Mouse (Mus musculus): ENCODE data around the gene Slc44a4. TPM values are rescaled to one million over a fixed set of nuclear protein-coding genes. Genes with fewer than 3 reads are reported as not detected.

Slc44a4 gene
- polyA plus RNA-seq, 1 experiment = 14.6 TPM

DNA sequence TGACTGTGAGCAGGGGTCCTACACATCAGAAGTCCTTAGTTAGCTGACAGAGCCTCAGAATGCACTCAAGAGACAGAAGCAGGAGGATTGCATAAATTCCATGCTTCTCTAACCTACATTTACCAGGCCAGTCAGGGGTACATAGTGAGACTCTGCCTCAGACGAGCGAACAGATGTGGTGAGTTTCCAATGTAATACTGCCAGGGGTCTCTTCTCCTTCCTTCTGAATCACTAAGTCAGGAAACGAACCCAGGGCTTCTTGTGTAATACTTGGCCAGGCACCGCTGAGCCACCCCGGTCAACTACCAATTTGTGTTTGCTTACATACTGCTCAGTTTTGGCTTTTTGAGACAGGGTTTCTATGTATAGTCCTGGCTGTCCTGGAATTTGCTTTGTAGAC is 26.3 kb upstream of the Slc44a4 start:
- no peak overlapping the region for H3K4me3 ChIP-seq

DNA sequence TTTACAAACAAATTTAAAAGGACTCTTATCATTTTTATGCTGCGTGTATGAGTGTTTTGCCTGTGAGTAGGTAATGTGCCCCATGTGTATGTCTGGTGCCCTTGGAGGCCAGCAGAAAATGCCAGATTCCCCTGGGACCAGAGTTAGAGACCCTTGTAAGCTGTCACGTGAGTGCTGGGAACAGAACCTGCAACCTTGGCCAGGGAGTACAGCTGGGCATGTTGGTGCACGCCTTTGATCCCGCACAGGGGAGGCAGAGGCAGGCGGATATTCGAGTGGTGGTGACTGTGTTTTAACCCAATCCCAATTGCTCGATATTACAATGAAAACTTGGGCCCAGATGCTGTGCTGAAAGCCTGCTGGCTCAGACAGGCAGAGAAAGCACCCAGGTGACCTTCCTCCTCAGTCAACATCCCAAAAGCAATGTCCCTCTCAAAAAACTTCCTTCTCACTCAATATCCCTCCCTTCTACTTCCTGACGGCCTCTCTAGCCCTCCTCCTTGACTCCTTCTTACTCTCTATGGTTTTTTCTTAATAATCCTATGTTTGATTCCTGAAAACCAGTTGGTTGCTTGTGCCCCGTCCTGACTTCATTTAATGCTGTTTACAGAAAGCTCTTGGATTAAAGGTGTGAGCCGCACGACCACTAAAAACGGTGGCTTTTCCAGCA is 24.1 kb upstream of the Slc44a4 start:
- no peaks in the 10 kb centered on the region for H3K36me3 ChIP-seq (ENCODE audit: control insufficient read depth, insufficient read depth)
- TF ChIP-seq TCF12 (IDR thresholded peaks at IDR 0.05; ENCODE audit: insufficient read depth, poor library complexity, severe bottlenecking) = no peak
- no peak for TF ChIP-seq MYOD1 (IDR thresholded peaks at IDR 0.05; ENCODE audit: control insufficient read depth in 1 of 3, insufficient read length in 2 of 3, low read depth in 2 of 3)
- TF ChIP-seq SRF (IDR thresholded peaks at IDR 0.05; ENCODE audit: control insufficient read depth, insufficient read length, low read depth) = no peak
- TF ChIP-seq POLR2AphosphoS2 (IDR thresholded peaks at IDR 0.05; ENCODE audit: insufficient read length, low read depth) = no peak
- no peak for TF ChIP-seq POLR2A (IDR thresholded peaks at IDR 0.05; ENCODE audit: insufficient read length, low read depth)
- no peak for TF ChIP-seq USF1 (IDR thresholded peaks at IDR 0.05; ENCODE audit: low read depth)
- TF ChIP-seq MYOG (IDR thresholded peaks at IDR 0.05; ENCODE audit: control insufficient read depth in 1 of 3, insufficient read depth in 1 of 3, insufficient read length in 2 of 3, low read depth in 2 of 3) = no peak
- TF ChIP-seq CEBPB (IDR thresholded peaks at IDR 0.05; ENCODE audit: insufficient read depth, poor library complexity, severe bottlenecking) = no peak
- no peak for TF ChIP-seq TCF3 (IDR thresholded peaks at IDR 0.05; ENCODE audit: insufficient read length, low read depth)
- TF ChIP-seq REST (IDR thresholded peaks at IDR 0.05; ENCODE audit: insufficient read depth, insufficient read length) = no peak
- no peak for TF ChIP-seq MAX (IDR thresholded peaks at IDR 0.05; ENCODE audit: low read depth)

More for the DNA sequence above, 26.3 kb upstream of the Slc44a4 start:
- no peak overlapping the region for H3ac ChIP-seq (ENCODE audit: control insufficient read depth, insufficient read length)
- H3K79me2 ChIP-seq (ENCODE audit: control insufficient read depth, insufficient read depth) = no peaks in the 10 kb centered on the region
- TF ChIP-seq E2F4 (IDR thresholded peaks at IDR 0.05; ENCODE audit: insufficient read depth) (no peak), POLR2AphosphoS2 (IDR thresholded peaks at IDR 0.05; ENCODE audit: insufficient read length, low read depth) (no peak), TCF12 (IDR thresholded peaks at IDR 0.05; ENCODE audit: insufficient read depth, poor library complexity, severe bottlenecking) (no peak), SRF (IDR thresholded peaks at IDR 0.05; ENCODE audit: control insufficient read depth, insufficient read length, low read depth) (no peak), USF1 (IDR thresholded peaks at IDR 0.05; ENCODE audit: low read depth) (no peak), MYOD1 (IDR thresholded peaks at IDR 0.05; ENCODE audit: control insufficient read depth in 1 of 3, insufficient read length in 2 of 3, low read depth in 2 of 3) (no peak), MYOG (IDR thresholded peaks at IDR 0.05; ENCODE audit: control insufficient read depth in 1 of 3, insufficient read depth in 1 of 3, insufficient read length in 2 of 3, low read depth in 2 of 3) (no peak)
- H3K4me2 ChIP-seq (ENCODE audit: low read depth) = no peak overlapping the region
- no peaks in the 10 kb centered on the region for H3K27me3 ChIP-seq (ENCODE audit: control insufficient read depth, insufficient read depth, insufficient read length)
- no peaks in the 10 kb centered on the region for H3K36me3 ChIP-seq (ENCODE audit: control insufficient read depth, insufficient read depth)

DNA sequence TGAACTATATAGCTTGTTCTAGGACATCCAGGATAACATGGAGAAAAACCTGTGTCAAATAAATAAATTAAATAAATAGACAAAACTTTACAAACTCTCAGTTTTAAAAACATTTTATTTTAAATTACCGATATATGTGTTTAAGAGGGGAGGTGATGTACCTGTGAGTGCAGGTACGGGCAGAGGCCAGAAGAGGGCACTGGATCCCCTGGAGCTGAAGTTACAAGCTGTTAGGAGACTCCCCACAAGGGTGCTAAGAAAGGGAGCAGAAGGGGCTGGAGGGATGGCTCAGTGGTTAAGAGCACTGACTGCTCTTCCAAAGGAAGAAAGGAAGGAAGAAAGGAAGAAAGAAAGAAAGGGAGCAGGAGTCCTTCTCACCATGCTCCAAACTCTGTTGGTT is 22.9 kb upstream of the Slc44a4 start:
- H3K27me3 ChIP-seq (ENCODE audit: control insufficient read depth, insufficient read depth, insufficient read length) = no peaks in the 10 kb centered on the region
- no peak overlapping the region for H3K4me2 ChIP-seq (ENCODE audit: low read depth)
- H3K79me2 ChIP-seq (ENCODE audit: control insufficient read depth, insufficient read depth) = no peaks in the 10 kb centered on the region
- H3ac ChIP-seq (ENCODE audit: control insufficient read depth, insufficient read length) = no peak overlapping the region
- no peak for TF ChIP-seq MYOG (IDR thresholded peaks at IDR 0.05; ENCODE audit: control insufficient read depth in 1 of 3, insufficient read depth in 1 of 3, insufficient read length in 2 of 3, low read depth in 2 of 3)
- no peak for TF ChIP-seq TCF3 (IDR thresholded peaks at IDR 0.05; ENCODE audit: insufficient read length, low read depth)
- no peak for TF ChIP-seq CEBPB (IDR thresholded peaks at IDR 0.05; ENCODE audit: insufficient read depth, poor library complexity, severe bottlenecking)
- no peak for TF ChIP-seq POLR2A (IDR thresholded peaks at IDR 0.05; ENCODE audit: insufficient read length, low read depth)
- no peak for TF ChIP-seq TCF12 (IDR thresholded peaks at IDR 0.05; ENCODE audit: insufficient read depth, poor library complexity, severe bottlenecking)
- TF ChIP-seq USF1 (IDR thresholded peaks at IDR 0.05; ENCODE audit: low read depth) = no peak
- TF ChIP-seq SRF (IDR thresholded peaks at IDR 0.05; ENCODE audit: control insufficient read depth, insufficient read length, low read depth) = no peak
- no peak for TF ChIP-seq POLR2AphosphoS2 (IDR thresholded peaks at IDR 0.05; ENCODE audit: insufficient read length, low read depth)
- TF ChIP-seq MAX (IDR thresholded peaks at IDR 0.05; ENCODE audit: low read depth) = no peak
- no peak for TF ChIP-seq REST (IDR thresholded peaks at IDR 0.05; ENCODE audit: insufficient read depth, insufficient read length)
- no peak for TF ChIP-seq E2F4 (IDR thresholded peaks at IDR 0.05; ENCODE audit: insufficient read depth)
- TF ChIP-seq MYOD1 (IDR thresholded peaks at IDR 0.05; ENCODE audit: control insufficient read depth in 1 of 3, insufficient read length in 2 of 3, low read depth in 2 of 3) = no peak
- no peaks in the 10 kb centered on the region for H3K36me3 ChIP-seq (ENCODE audit: control insufficient read depth, insufficient read depth)
- no peak overlapping the region for H3K4me3 ChIP-seq

More for the DNA sequence above, 24.1 kb upstream of the Slc44a4 start:
- Histone ChIP-seq H3K79me2 (ENCODE audit: control insufficient read depth, insufficient read depth) (no peaks in the 10 kb centered on the region), H3K27me3 (ENCODE audit: control insufficient read depth, insufficient read depth, insufficient read length) (no peaks in the 10 kb centered on the region), H3K4me2 (ENCODE audit: low read depth) (no peak overlapping the region), H3ac (ENCODE audit: control insufficient read depth, insufficient read length) (no peak overlapping the region), H3K4me3 (no peak overlapping the region)

DNA sequence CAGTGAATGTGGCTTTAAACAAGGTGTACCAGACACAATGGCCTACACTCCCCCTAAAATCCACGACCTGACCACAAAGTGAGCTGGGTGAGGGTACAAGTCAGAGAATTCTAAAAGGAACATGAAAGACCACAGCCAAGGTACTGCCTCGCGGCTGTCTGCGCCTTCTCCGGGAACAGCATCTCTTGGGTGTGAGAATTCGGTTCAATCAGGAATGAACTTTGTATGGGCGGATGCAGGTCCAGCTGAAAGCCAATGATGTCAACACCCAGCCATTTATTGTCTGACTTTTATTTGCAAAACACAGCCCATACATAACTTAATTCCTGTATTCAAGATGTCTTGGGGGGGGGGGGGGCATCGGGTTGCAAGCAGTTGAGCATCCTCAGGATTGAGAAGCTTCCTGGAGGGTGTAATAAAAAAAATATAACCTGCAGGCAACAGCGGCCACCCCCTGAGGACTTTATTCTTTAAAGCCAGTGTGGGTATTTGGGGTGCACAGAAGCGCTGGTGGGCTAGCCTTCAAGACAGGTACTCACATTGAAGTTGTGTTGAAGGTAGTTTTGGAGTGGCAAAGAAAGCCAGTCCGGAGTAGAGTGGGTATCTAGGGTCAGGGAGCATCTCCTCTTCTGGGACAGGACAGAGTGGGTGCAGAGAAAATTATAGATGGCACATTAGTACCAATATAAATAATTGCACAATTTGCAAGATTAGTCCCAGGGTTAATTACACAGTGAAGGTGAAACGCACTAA is 21.0 kb upstream of the Slc44a4 start:
- Histone ChIP-seq H3ac (ENCODE audit: control insufficient read depth, insufficient read length) (peak overlapping the region; percentile 48), H3K79me2 (ENCODE audit: control insufficient read depth, insufficient read depth) (no peaks in the 10 kb centered on the region), H3K4me2 (ENCODE audit: low read depth) (peak overlapping the region; percentile 66), H3K27me3 (ENCODE audit: control insufficient read depth, insufficient read depth, insufficient read length) (no peaks in the 10 kb centered on the region), H3K36me3 (ENCODE audit: control insufficient read depth, insufficient read depth) (no peaks in the 10 kb centered on the region), H3K4me3 (peak overlapping the region; percentile 29)
- TF ChIP-seq MYOD1 (IDR thresholded peaks at IDR 0.05; ENCODE audit: control insufficient read depth in 1 of 3, insufficient read length in 2 of 3, low read depth in 2 of 3) (no peak), TCF3 (IDR thresholded peaks at IDR 0.05; ENCODE audit: insufficient read length, low read depth) (no peak), USF1 (IDR thresholded peaks at IDR 0.05; ENCODE audit: low read depth) (no peak), REST (IDR thresholded peaks at IDR 0.05; ENCODE audit: insufficient read depth, insufficient read length) (no peak), CEBPB (IDR thresholded peaks at IDR 0.05; ENCODE audit: insufficient read depth, poor library complexity, severe bottlenecking) (no peak), POLR2AphosphoS2 (IDR thresholded peaks at IDR 0.05; ENCODE audit: insufficient read length, low read depth) (no peak), POLR2A (IDR thresholded peaks at IDR 0.05; ENCODE audit: insufficient read length, low read depth) (no peak), E2F4 (IDR thresholded peaks at IDR 0.05; ENCODE audit: insufficient read depth) (no peak), MYOG (IDR thresholded peaks at IDR 0.05; ENCODE audit: control insufficient read depth in 1 of 3, insufficient read depth in 1 of 3, insufficient read length in 2 of 3, low read depth in 2 of 3) (no peak), TCF12 (IDR thresholded peaks at IDR 0.05; ENCODE audit: insufficient read depth, poor library complexity, severe bottlenecking) (no peak), MAX (IDR thresholded peaks at IDR 0.05; ENCODE audit: low read depth) (no peak), SRF (IDR thresholded peaks at IDR 0.05; ENCODE audit: control insufficient read depth, insufficient read length, low read depth) (no peak)
